Mouse (Mus musculus) lung, postnatal 25 days (tissue): ENCODE data around the gene Sass6.
A peak's percentile ranks its signal among the peaks of the same experiment; 100 is the strongest.
"Not testable (repeated sequence)": the region's sequence is repeated elsewhere in the genome, so short reads cannot be mapped to it uniquely, and the experiment has no call there.

Experiments used
- DNase-seq: peaks from one replicate; pipeline ENCODE4 v3.0.0; 2022; ENCODE audit warnings: low spot score

Sass6 gene

GRCm38 (mm10) chr3:116632971-116633370 lies 38.2 kb downstream of the Sass6 start:
- DNase-seq: no peak

GRCm38 (mm10) chr3:116634091-116634490 lies 39.3 kb downstream of the Sass6 start:
- DNase-seq: no peak

GRCm38 (mm10) chr3:116634853-116635252 lies 40.1 kb downstream of the Sass6 start:
- no peak for DNase-seq

- DNase-seq: no peak
Observed at GRCm38 (mm10) chr3:116635799-116636198, 41.0 kb downstream of the Sass6 start.

- no peak for DNase-seq
Observed at GRCm38 (mm10) chr3:116637693-116638476, 43.1 kb downstream of the Sass6 start.

- no peak for DNase-seq
Observed at GRCm38 (mm10) chr3:116638572-116638971, 43.8 kb downstream of the Sass6 start.

GRCm38 (mm10) chr3:116640024-116640423 lies 45.2 kb downstream of the Sass6 start:
- DNase-seq: no peak

- DNase-seq: no peak
Observed at GRCm38 (mm10) chr3:116641811-116642371, 47.1 kb downstream of the Sass6 start.

- DNase-seq: no peak
Observed at GRCm38 (mm10) chr3:116642373-116642772, 47.6 kb downstream of the Sass6 start.

GRCm38 (mm10) chr3:116646387-116646786 lies 51.6 kb downstream of the Sass6 start:
- no peak for DNase-seq

GRCm38 (mm10) chr3:116648805-116649204 lies 54.0 kb downstream of the Sass6 start:
- DNase-seq: no peak

- no peak for DNase-seq
Observed at GRCm38 (mm10) chr3:116650698-116651097, 55.9 kb downstream of the Sass6 start.

- DNase-seq: no peak
Observed at GRCm38 (mm10) chr3:116652033-116652446, 57.3 kb downstream of the Sass6 start.

- DNase-seq: no peak
Observed at GRCm38 (mm10) chr3:116653278-116653945, 58.6 kb downstream of the Sass6 start.

- DNase-seq: not testable (repeated sequence)
Observed at GRCm38 (mm10) chr3:116654051-116654450, 59.3 kb downstream of the Sass6 start.

GRCm38 (mm10) chr3:116656184-116656965 lies 61.6 kb downstream of the Sass6 start:
- no peak for DNase-seq

GRCm38 (mm10) chr3:116658928-116659565 lies 64.3 kb downstream of the Sass6 start:
- DNase-seq: no peak

- DNase-seq: no peak
Observed at GRCm38 (mm10) chr3:116659856-116660430, 65.2 kb downstream of the Sass6 start.

- DNase-seq: no peak
Observed at GRCm38 (mm10) chr3:116661288-116661869, 66.6 kb downstream of the Sass6 start.

GRCm38 (mm10) chr3:116661870-116662414 lies 67.2 kb downstream of the Sass6 start:
- no peak for DNase-seq

- DNase-seq: peak; percentile 99
Observed at GRCm38 (mm10) chr3:116662463-116662863, 67.7 kb downstream of the Sass6 start, which contains the start of gene Mfsd14a. Gene Mfsd14a, minus strand, starts transcription at chr3:116662677.
